Mouse (Mus musculus) embryo, embryonic 10.5 days (tissue): ENCODE data around the gene Isoc2b.
"Not testable (repeated sequence)": the region's sequence is repeated elsewhere in the genome, so short reads cannot be mapped to it uniquely, and the experiment has no call there.

Source experiments
- DNase-seq: peaks from one replicate; pipeline ENCODE4 v3.0.0-alpha.2; 2015; ENCODE audit warnings: low spot score

Gene Isoc2b

DNA sequence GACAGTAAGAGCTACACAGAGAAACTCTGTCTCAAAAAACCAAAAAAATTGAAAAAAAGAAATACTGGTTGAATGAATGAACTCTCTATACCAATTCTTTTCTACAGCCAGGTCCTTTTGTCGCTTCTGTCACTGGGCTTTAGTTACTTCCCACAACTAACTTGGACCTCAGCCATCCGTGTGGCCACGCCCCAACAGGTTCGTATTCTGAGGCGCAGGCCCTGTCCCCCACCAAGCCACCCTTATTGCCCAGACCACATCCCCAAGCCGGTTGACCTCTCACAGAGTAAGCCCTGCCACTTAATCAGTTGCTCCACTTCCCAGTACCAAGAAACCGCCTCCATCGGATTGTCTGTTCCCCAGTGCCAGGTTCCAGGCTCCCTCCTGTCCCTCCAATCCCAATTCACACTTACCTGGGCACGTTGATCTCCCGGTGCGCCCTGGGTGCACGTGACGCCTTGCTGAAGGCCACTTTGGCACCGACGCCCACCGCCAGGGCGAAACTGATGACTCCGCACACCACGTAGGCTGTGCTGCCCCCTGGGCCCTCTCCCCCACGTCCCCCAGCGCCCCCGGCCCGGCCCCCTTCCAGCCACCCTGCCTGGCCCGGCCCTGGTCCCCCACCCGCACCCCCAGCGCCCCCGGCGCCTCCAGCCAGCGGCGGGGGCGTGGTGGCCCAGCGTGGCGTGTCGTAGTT, 34.3 kb downstream of the Isoc2b start:
- no peak for DNase-seq

GRCm38 (mm10) chr7:4830476-4830875, 39.6 kb downstream of the Isoc2b start:
- peak; percentile 51 for DNase-seq

DNA sequence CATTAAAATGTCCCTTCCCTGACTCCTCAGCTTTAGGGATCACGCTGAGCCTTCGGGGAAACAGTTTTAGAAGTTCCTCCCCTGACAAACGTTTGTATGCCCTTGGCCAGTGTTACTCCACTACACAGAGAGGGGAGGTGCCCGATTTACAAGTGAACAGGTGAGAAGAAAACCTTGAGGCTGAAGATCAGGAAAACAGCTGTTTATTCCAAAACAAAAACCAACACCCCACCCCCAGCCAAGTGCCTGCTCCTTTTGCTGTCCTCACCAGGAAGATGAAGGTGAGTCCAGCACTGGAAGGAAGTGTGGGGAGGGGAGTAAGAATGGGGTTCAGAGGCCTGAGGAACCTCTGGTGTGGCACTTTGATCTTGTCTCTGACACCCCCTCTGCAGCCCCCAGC, 44.7 kb downstream of the Isoc2b start:
- DNase-seq = no peak

GRCm38 (mm10) chr7:4822162-4822907, 47.7 kb downstream of the Isoc2b start:
- no peak for DNase-seq

GRCm38 (mm10) chr7:4821690-4822089, 48.4 kb downstream of the Isoc2b start:
- no peak for DNase-seq

DNA sequence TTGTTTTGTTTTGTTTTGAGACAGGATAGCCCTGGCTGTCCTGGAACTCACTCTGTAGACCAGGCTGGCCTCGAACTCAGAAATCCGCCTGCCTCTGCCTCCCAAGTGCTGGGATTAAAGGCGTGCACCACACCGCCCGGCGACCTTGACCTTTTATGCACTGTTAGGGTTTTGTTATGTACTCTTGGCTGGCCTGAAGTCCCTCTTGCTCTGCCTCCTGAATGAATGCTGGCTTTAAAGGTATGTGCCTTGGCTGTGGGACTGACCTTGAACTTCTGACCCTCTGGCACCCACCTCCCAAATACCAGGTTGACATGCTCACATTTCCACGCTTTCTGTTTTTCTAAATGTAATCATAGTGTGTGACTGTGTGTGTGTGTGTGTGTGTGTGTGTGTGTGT, 49.1 kb downstream of the Isoc2b start:
- not testable (repeated sequence) for DNase-seq

GRCm38 (mm10) chr7:4816559-4816958, 53.5 kb downstream of the Isoc2b start:
- DNase-seq = no peak

GRCm38 (mm10) chr7:4813105-4813791, 56.8 kb downstream of the Isoc2b start:
- DNase-seq = no peak

- peak; percentile 100 for DNase-seq
Measured at GRCm38 (mm10) chr7:4812303-4813104, 57.6 kb downstream of the Isoc2b start, which contains the start of gene Ube2s. Gene Ube2s (minus strand): TSS chr7:4812590.

GRCm38 (mm10) chr7:4811842-4812302, 58.2 kb downstream of the Isoc2b start:
- peak; percentile 45 for DNase-seq

- not testable (repeated sequence) for DNase-seq
Measured at GRCm38 (mm10) chr7:4811131-4811530, 58.9 kb downstream of the Isoc2b start.

GRCm38 (mm10) chr7:4806716-4807115, 63.3 kb downstream of the Isoc2b start:
- peak; percentile 70 for DNase-seq

DNA sequence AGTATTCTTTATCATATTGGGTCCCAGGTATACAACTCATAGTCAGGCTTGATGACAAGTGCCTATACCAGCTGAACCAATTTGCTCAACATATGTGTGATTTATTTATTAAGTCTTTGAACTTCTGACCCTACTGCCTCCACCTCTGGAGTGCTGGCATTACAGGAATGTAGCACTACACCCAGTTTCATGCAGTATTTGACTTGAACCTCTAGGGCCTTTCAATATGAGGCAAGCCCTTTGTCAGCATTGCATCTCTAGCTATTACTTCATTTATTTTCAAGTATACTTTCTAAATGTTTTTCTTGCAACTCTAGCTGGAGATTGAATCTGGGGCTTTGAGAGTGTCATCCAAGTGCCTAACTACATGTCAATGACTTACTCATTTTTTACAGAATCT, 67.8 kb downstream of the Isoc2b start:
- no peak for DNase-seq

GRCm38 (mm10) chr7:4795767-4796433, 74.2 kb downstream of the Isoc2b start:
- peak; percentile 73 for DNase-seq
